Mouse (Mus musculus) liver, adult 10 weeks (tissue): Measurements from ENCODE around the gene Timm8a1. TPM values are rescaled to one million over a fixed set of nuclear protein-coding genes. Genes with fewer than 3 reads are reported as not detected.

Source experiments
- polyA plus RNA-seq: library from polyadenylated mRNA; stranded (reverse); fragments of 350-450 nt; fragmentation: Illumina TruSeq; extraction: RNeasy Lipid Tissue Mini Kit (QIAGEN cat#74804); gene quantifications from one replicate; pipeline ENCODE4 v1.2.3, GENCODE M21; 2014; ENCODE audit warnings: low read depth, low replicate concordance

Gene Timm8a1
- polyA plus RNA-seq, result 125 TPM

DNA sequence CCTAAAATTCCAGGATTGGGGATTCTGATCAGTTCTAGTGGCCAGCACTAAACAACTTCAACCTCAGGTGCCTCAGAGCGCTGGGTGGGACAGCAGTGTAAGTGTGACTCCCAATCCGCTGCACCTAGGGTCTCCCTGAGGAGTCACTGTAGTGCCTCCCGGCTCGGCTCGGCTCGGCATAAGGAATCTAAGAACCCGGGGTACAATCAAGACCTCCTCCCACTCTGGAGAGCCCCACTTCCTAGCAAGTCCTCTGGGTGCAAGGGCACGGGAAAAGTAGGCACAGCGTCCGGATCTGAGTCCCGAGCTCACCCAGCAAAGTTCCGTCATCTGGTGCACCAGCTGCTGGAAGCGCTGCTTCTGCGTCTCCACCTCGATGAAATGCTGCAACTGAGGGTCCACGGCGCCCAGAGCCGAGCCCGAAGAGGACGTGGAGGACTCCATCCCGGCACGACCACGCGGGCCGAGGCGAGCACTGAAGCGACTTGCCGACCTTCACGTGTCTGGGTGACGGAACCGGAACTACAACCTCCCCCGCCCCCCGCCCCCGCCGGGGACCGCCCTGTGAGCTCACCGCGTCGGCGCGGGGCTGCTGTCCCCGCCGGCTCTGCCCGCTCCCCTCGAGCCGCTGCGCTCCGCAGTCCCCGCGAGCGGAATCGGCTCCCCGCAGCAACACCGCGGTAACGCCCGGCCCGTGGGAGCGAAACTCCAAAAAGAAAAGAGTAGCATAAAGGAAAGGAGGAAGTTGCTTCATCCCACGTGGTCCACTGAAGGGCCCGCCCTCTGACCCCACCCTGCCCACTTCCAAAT is at the start of gene Timm8a1:
Gene Timm8a1 (minus strand): TSS at position 721 of the 810 bp plus-strand sequence.

DNA sequence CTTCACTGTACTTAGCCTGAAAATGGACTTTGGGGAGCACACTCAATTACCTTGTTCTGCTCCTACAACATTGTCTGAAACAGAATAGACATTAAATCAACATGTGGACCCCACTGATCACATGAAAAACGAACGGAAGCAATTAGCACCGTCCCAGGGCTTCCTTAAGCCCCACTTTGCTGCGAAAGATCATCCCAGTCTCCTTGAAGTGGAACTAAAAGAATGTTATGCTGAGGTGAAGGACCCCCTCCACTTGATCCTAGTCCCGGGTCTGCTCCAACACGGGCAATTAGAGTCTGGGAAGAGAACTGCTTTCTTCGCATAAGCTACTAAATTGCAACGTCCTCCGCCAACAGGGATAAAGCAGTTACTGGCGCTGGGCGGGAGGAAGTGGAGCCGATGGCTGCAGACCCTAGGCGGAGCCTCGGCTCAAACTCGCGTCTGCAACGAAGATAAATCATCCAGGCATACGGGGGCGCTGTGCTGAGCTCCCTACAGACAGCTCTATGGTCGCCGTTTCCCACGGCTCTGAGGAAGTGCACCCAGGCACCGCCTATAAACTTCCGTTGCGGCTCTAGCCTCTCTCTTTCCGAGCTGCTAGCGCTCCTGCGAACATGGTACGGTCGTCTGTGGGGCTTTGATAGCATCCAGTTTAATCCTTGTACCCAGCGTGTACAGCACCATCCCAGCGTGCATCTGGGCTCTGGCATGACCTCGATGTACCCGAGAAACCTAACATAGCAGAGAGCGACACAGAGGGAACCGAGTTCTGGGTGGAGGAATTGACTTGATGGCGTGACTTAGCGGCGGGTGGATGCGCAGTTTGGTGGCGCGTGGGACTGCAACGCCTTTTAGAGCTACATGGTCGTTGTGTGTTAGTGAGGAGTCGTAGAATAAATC is 43.7 kb upstream of the Timm8a1 start, which contains the start of gene Rpl36a:
Gene Rpl36a (plus strand): TSS at position 552 of the 900 bp plus-strand sequence.

DNA sequence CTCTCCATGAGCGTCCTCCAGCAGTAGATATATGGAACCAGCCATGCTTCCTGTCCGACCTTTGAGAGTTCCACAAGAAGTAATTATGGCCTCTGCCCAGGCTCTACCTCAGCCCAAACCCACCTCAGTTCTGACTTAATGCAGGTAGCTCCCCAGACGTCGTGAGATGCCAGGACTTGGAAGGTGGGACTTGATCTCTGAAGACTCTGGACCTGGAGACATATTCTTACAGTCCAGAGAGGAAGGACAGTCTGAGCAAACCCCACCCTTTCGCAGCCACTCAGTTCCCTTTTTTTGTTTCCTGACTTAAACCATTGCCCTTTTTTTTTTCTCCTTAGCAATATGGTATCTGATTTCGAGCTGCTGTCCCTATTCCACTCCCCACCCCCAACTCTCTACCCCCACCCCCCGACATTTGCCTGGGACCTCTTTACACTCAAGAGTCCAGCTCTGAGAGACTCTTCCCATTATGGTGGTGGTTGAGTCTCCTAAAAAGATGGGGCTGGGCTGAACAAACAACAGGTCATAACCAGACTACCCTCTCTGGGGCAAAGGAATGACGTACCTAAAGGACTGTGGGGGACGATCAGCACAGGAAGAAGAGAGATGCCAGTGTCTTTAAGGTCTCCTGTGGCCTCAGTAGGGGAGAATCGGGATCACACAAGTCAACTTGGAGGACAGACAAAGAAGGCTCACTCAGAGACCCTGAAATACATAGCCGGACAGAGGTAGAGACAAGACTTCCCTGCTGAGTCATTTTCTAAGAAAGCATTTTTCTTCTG is 41.4 kb upstream of the Timm8a1 start, which contains the start of gene Btk:
Gene Btk (minus strand): TSS at position 683 of the 782 bp plus-strand sequence.

Other genes starting within 250 kb of the Timm8a1 start
- gene Tmem35a, start 246.6 kb downstream of the Timm8a1 start, polyA plus RNA-seq, result 0.19 TPM
- 0.32 TPM for gene Cenpi, start 233.8 kb downstream of the Timm8a1 start, polyA plus RNA-seq
- not detected for gene Drp2, start 137.3 kb downstream of the Timm8a1 start, polyA plus RNA-seq
- gene Taf7l, start 65.4 kb downstream of the Timm8a1 start, polyA plus RNA-seq, result not detected
- 0.74 TPM for gene Btk, start 41.7 kb upstream of the Timm8a1 start, polyA plus RNA-seq
- gene Rpl36a, start 43.8 kb upstream of the Timm8a1 start, polyA plus RNA-seq, result 302 TPM
- gene Gla, start 59.3 kb upstream of the Timm8a1 start, polyA plus RNA-seq, result 4.2 TPM
- gene Hnrnph2, start 59.3 kb upstream of the Timm8a1 start, polyA plus RNA-seq, result 94.3 TPM
- gene Armcx4, start 144.7 kb upstream of the Timm8a1 start, polyA plus RNA-seq, result 0.93 TPM
- 4.6 TPM for gene Armcx1, start 176.1 kb upstream of the Timm8a1 start, polyA plus RNA-seq
- 0.66 TPM for gene Armcx6, start 209.6 kb upstream of the Timm8a1 start, polyA plus RNA-seq
- gene Armcx3, start 214.7 kb upstream of the Timm8a1 start, polyA plus RNA-seq, result 13.5 TPM